Mouse (Mus musculus) liver, embryonic 15.5 days (tissue): ENCODE data around the gene Dnm2. TPM values are rescaled to one million over a fixed set of nuclear protein-coding genes. Genes with fewer than 3 reads are reported as not detected.

ENCODE experiments used
- ATAC-seq: fragments of 200-750 bp; cut with Nextera tagmentation; 2 replicates; pipeline ENCODE4 v1.8.0; 2017; ENCODE audit warnings: moderate number of reproducible peaks, mild to moderate bottlenecking, moderate library complexity; ENCODE audit not compliant: insufficient read depth
- H3K27ac ChIP-seq: fragments of 300-500 bp; sonication (generic); replicated peaks from 2 replicates; pipeline ENCODE4 v1.5.1; 2015; ENCODE audit warnings: mild to moderate bottlenecking, inconsistent platforms
- H3K27me3 ChIP-seq: fragments of 300-500 bp; sonication (generic); 2 replicates; pipeline ENCODE4 v1.6.1; 2015; ENCODE audit warnings: mild to moderate bottlenecking, inconsistent platforms
- H3K36me3 ChIP-seq: fragments of 300-500 bp; sonication (generic); replicated peaks from 2 replicates; pipeline ENCODE4 v1.6.1; 2015; ENCODE audit warnings: moderate library complexity, mild to moderate bottlenecking, inconsistent platforms
- H3K4me1 ChIP-seq: fragments of 300-500 bp; sonication (generic); replicated peaks from 2 replicates; pipeline ENCODE4 v1.6.1; 2015; ENCODE audit warnings: inconsistent platforms
- H3K4me2 ChIP-seq: fragments of 300-500 bp; sonication (generic); 2 replicates; pipeline ENCODE4 v1.6.1; 2015; ENCODE audit warnings: moderate library complexity, mild to moderate bottlenecking, inconsistent platforms
- H3K4me3 ChIP-seq: fragments of 300-500 bp; sonication (generic); replicated peaks from 2 replicates; pipeline ENCODE4 v1.5.1; 2015; ENCODE audit warnings: mild to moderate bottlenecking, inconsistent platforms
- H3K9ac ChIP-seq: fragments of 300-500 bp; sonication (generic); 2 replicates; pipeline ENCODE4 v1.6.1; 2015; ENCODE audit warnings: moderate library complexity, mild to moderate bottlenecking, inconsistent platforms
- H3K9me3 ChIP-seq: fragments of 300-500 bp; sonication (generic); replicated peaks from 2 replicates; pipeline ENCODE4 v1.6.1; 2016; ENCODE audit warnings: inconsistent platforms
- WGBS: fragments of 180-500 bp; shearing (Covaris S2); methylation state at CpG from one replicate; pipeline ENCODE4 v1.1.7; 2015; ENCODE audit warnings: mixed read lengths; ENCODE audit not compliant: insufficient replicate concordance; 5-methylcytosine and 5-hydroxymethylcytosine counted together
- polyA plus RNA-seq: library from polyadenylated mRNA; unstranded; fragments of >200 nt; fragmentation: Nextera tagmentation; extraction: Ambion mirVana; gene quantifications from 2 replicates; pipeline ENCODE4 v1.2.1, GENCODE M21; 2015

The Dnm2 gene
- polyA plus RNA-seq, 1 experiment from 2014 or later, result 52.9 TPM

DNA sequence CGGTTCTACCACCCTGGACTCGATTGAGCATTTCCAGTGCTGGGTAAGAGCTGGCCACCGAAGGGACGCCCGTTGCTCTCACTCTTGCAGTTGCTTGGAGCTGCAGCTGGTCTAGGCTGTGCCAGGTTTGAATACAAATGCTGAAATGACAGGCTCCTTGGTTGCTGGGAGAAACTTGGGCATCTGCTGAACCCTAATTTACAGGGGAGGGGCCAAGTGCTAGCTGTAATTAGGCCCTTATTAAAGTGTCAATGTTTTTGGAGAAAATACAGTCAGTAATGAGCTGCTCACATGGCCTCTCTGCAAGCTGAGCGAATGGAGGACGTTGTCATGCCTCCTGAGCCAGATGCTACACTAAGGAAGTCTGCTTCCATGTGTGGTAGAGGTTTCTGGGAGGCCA, 6.0 kb downstream of the Dnm2 start:
- Histone ChIP-seq H3K4me2 (no peak overlapping the region), H3K4me1 (peaks cover 69% of the 10 kb centered on the region), H3K27ac (no peak overlapping the region), H3K9me3 (no peaks in the 10 kb centered on the region), H3K27me3 (no peaks in the 10 kb centered on the region), H3K36me3 (peaks cover 19% of the 10 kb centered on the region; the same call in 1 of the 2 replicates), H3K4me3 (no peak overlapping the region), H3K9ac (no peak overlapping the region)
- WGBS, result 70% methylated on average over 7 of the region's 7 CpGs
- no peak for ATAC-seq

DNA sequence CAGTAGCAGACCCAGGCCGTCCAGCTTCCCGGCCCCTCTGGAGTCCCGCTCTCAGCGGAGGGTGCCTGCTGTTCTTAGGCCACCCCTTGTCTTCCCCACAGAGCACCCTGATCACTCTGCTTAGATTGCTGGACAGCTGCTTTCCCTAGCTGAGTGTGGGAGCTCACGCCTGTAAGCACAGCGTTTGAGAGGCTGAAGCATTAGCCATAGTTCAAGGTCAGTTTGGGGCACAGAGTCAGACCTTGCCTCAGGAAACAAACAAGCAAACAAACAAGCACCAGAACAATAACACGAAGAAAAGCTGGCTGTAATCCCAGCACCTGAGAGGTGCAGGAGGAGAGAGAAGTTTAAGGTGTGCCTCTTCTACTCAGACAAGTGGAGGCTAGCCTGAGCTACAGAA, 7.4 kb downstream of the Dnm2 start:
- H3K36me3 ChIP-seq, result peaks cover 19% of the 10 kb centered on the region; the same call in 1 of the 2 replicates
- ATAC-seq, result no peak
- no peak overlapping the region for H3K4me3 ChIP-seq
- H3K27me3 ChIP-seq, result no peaks in the 10 kb centered on the region
- WGBS, result 82% methylated on average over 7 of the region's 7 CpGs
- H3K9me3 ChIP-seq, result no peaks in the 10 kb centered on the region
- H3K9ac ChIP-seq, result no peak overlapping the region
- no peak overlapping the region for H3K4me2 ChIP-seq
- H3K27ac ChIP-seq, result no peak overlapping the region
- peaks cover 69% of the 10 kb centered on the region for H3K4me1 ChIP-seq

DNA sequence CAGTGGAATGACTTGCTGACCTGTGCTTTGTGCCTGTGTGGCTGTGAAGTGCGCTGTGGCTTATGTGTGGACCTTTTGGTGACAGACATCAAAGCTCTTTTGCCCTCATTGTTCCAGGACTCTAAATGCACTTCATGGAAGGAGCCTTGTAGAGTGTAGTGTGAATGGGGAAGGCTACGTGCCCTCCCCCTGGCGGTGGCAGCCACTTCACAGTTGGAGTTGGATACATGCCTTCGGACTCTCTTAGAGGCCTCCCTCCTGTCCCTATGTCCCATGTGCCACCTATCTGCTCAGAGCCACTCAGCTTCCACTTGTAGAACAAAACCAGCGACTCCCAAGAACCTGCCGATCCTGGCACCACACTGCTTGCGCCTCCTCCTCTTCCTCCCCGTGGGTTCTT, 9.1 kb downstream of the Dnm2 start:
- Histone ChIP-seq H3K27ac (no peak overlapping the region), H3K4me3 (no peak overlapping the region), H3K27me3 (no peaks in the 10 kb centered on the region), H3K9me3 (no peaks in the 10 kb centered on the region), H3K36me3 (peaks cover 15% of the 10 kb centered on the region; the same call in 1 of the 2 replicates), H3K4me2 (no peak overlapping the region), H3K4me1 (peaks cover 69% of the 10 kb centered on the region), H3K9ac (no peak overlapping the region)
- ATAC-seq, result no peak
- WGBS, result 81% methylated on average over 8 of the region's 8 CpGs

DNA sequence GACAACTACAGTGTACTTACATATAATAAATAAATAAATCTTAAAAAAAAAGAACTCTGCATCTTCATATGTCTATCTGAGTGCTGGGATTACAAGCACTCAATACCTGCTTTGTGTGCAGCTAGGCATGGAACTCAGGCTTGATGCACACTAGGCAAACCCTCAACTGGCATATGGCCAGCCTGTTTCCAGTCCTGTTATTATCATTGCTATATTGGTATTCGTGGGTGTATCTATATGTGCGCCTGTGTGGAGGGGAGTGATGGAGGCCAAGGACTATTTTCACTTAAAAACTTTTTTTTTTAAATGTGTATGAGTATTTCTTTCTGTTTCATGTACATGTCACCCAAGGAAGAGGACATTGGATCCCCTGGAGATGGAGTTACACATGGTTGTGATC, 9.7 kb downstream of the Dnm2 start:
- ATAC-seq, result no peak
- whole genome bisulfite sequencing, result 77% methylated on average over 2 of the region's 2 CpGs
- H3K27me3 ChIP-seq, result no peaks in the 10 kb centered on the region
- no peak overlapping the region for H3K4me2 ChIP-seq
- H3K4me3 ChIP-seq, result no peak overlapping the region
- H3K9ac ChIP-seq, result no peak overlapping the region
- peaks cover 69% of the 10 kb centered on the region for H3K4me1 ChIP-seq
- no peaks in the 10 kb centered on the region for H3K9me3 ChIP-seq
- no peak overlapping the region for H3K27ac ChIP-seq
- peaks cover 15% of the 10 kb centered on the region; the same call in 1 of the 2 replicates for H3K36me3 ChIP-seq

DNA sequence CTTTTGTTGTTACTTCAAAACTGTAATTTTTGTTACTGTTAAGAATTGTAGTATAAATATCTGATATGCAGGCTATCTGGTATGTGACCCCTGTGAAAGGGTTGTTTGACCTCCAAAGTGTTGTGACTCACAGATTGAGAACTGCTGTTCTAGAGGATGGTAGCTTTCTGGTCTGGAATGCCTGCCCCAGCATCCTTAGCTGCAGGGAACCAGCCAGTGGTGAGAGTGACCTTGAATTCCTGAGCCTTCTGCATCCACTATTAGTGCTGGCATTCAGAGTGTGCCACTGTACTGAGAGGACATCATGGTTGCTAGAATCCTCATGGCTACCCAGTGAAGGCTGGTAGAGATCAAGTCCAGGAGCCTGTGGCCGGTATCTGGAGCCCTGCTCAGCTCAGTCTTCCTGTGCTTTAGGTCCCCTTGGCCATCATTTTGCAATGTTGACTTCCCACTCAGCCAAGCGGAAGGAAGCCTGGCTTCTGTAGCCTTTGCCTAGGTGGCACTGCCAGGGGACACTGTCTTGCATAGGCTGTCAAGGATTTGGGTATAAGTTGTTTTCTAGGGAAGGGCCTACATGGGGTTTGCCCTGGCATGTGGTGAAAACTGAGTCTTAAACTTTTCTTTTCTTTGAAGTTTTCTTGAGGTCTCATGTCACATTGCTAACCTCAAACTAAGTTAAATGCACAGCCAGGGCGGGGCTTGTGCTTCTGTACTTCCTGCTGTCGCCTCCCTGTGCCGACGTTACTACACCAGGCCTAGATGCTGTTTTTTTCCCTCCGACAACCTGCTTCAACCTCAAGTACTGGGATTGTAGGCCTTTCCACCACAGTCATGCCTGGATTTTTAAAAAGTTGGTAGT, 11.3 kb downstream of the Dnm2 start:
- no peak overlapping the region for H3K9ac ChIP-seq
- H3K4me3 ChIP-seq, result no peak overlapping the region
- H3K27ac ChIP-seq, result peak overlapping the region; percentile 34; the same call in 1 of the 2 replicates
- H3K36me3 ChIP-seq, result peaks cover 15% of the 10 kb centered on the region; the same call in 1 of the 2 replicates
- 41% methylated on average over 7 of the region's 7 CpGs for WGBS
- H3K9me3 ChIP-seq, result no peaks in the 10 kb centered on the region
- H3K27me3 ChIP-seq, result no peaks in the 10 kb centered on the region
- H3K4me1 ChIP-seq, result peaks cover 67% of the 10 kb centered on the region
- peak overlapping the region; percentile 18; the same call in 1 of the 2 replicates for H3K4me2 ChIP-seq
- ATAC-seq, result no peak

DNA sequence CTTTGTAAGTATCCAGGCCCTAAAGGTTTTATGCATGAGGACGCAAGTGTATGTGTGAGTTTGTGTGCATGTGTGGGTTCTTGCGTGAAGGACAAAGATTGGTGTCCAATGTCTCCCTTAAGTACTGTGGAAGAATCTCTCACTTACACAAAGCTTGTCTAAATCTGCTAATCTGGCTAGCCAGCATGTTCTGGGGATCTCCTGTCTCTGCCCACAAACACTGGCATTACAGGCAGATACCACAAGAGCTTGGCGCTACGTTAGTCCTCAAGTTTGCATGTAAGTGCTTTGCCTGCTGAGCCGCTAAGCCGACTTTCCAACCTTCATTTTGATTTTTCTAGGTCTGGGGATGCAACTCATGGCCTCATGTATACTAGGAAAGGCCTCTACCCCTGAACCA, 12.9 kb downstream of the Dnm2 start:
- Histone ChIP-seq H3K27ac (no peak overlapping the region), H3K27me3 (no peaks in the 10 kb centered on the region), H3K4me2 (no peak overlapping the region), H3K4me3 (no peak overlapping the region), H3K4me1 (peaks cover 68% of the 10 kb centered on the region), H3K9me3 (no peaks in the 10 kb centered on the region), H3K9ac (no peak overlapping the region), H3K36me3 (peaks cover 5% of the 10 kb centered on the region; the same call in 1 of the 2 replicates)
- ATAC-seq, result no peak
- 73% methylated on average over 6 of the region's 6 CpGs for WGBS

DNA sequence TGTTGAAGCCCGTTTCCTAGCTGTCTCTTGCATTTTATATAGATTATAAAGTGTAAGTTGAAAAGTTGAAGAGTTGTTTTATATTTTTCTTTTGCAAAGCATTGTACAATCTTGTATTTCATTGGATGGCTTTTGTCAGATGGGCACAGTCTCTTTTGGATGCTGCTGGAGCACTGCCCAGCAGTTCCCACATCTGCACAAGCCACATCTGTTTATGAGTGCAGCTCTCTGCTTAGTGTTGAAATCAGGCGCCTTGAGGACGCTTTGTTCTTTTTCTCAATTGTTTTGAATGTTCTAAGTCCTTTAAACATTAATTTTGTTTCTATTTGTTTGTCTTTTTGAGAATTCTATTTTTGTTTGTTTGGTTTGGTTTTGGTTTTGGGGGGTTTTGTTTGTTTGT, 13.5 kb downstream of the Dnm2 start:
- Histone ChIP-seq H3K4me1 (peaks cover 67% of the 10 kb centered on the region), H3K4me2 (no peak overlapping the region), H3K36me3 (peaks cover 2% of the 10 kb centered on the region; the same call in 1 of the 2 replicates), H3K9me3 (no peaks in the 10 kb centered on the region), H3K27me3 (no peaks in the 10 kb centered on the region), H3K4me3 (no peak overlapping the region), H3K9ac (no peak overlapping the region), H3K27ac (no peak overlapping the region)
- no peak for ATAC-seq
- WGBS, result 55% methylated on average over 3 of the region's 3 CpGs

DNA sequence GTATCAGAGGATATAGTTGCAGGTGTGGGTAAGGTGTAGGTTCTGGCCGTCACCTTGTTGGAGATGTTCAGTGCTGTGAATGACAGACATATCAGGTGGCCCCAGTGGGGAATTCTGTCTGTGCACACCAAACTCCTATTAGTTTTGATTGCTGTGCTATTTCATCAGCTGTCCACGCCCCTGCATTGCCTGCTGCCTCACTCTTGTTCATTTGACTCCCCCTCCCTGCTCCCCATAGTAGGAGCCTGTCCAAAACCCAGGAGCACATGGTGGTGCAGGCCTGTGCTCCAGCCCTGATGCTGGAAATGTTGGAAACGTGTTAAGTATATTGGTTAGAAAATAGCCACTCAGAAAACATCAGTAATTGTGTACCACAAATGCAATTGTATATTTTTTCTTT, 14.7 kb downstream of the Dnm2 start:
- 0 out of 2 replicates have a peak, but pooled peaks have one; percentile 20 for ATAC-seq
- no peak overlapping the region for H3K9ac ChIP-seq
- whole genome bisulfite sequencing, result 73% methylated on average over 3 of the region's 3 CpGs

DNA sequence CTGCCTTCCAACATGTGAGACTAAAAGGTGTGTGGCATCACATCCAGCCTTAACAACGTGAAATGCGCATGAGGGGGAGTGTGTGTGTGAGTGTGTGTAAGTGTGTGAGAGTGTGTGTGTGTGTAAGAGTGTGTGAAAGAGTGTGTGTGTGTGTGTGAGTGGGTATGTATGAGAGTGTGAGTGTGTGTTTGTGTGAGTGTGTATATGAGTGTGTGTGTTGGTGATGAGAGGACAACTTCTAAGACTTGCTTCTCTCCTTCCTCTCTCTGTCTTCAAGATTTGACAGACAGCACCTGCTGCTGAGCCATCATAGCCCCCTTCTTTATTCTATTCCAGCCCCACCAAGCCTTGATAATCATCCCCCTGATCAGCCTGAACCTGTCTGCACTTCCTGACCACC, 15.2 kb downstream of the Dnm2 start:
- Histone ChIP-seq H3K9me3 (no peaks in the 10 kb centered on the region), H3K4me3 (no peak overlapping the region), H3K27me3 (no peaks in the 10 kb centered on the region), H3K4me1 (peaks cover 65% of the 10 kb centered on the region), H3K4me2 (no peak overlapping the region), H3K9ac (no peak overlapping the region), H3K36me3 (peaks cover 2% of the 10 kb centered on the region; the same call in 1 of the 2 replicates), H3K27ac (no peak overlapping the region)
- 88% methylated on average over 2 of the region's 2 CpGs for WGBS
- ATAC-seq, result no peak

More for the DNA sequence above, 14.7 kb downstream of the Dnm2 start:
- Histone ChIP-seq H3K4me2 (no peak overlapping the region), H3K36me3 (no peaks in the 10 kb centered on the region; the same call in 1 of the 2 replicates), H3K4me1 (peaks cover 60% of the 10 kb centered on the region), H3K4me3 (no peak overlapping the region), H3K9me3 (no peaks in the 10 kb centered on the region), H3K27ac (no peak overlapping the region), H3K27me3 (no peaks in the 10 kb centered on the region)

DNA sequence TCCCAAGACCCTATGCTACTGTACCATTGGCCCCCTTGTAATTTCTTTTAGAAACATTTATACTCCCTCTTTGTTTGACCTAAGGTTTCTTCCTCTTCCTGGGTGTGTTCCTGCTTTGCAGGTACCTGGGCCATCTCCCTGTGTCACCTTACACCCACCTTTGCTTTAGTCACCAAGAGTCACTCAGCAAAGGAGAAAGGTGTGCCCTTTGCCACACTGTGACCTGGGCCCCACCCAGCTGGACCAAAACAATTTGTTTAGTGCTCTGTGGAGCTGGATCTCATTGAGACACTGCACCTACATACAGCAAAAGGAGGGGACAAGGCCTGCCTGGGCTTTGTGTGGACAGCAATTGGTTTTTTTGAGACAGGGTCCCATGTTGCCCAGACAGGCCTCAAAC, 15.7 kb downstream of the Dnm2 start:
- Histone ChIP-seq H3K27ac (no peak overlapping the region), H3K4me1 (peaks cover 62% of the 10 kb centered on the region), H3K36me3 (peaks cover 6% of the 10 kb centered on the region), H3K27me3 (no peaks in the 10 kb centered on the region), H3K4me3 (no peak overlapping the region), H3K4me2 (no peak overlapping the region), H3K9me3 (no peaks in the 10 kb centered on the region), H3K9ac (no peak overlapping the region)
- ATAC-seq, result no peak

DNA sequence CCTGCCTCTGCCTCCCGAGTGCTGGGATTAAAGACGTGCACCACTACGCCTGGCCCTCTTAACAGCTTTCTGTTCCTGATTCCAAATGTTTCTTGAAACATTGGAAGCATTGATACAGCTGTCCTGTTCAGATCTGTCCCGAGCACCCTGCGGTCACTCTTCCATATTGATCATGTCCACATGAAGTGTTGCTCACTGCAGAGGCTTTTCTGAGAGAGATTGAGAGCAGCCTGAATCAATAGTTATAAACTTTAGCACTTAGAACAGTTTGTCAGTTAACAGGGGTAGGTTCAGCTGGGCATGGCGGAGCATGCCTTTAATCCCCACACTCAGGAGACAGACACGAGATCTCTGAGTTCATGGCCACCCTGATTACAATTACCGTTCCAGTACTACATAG, 19.1 kb downstream of the Dnm2 start:
- no peak for ATAC-seq
- 79% methylated on average over 8 of the region's 8 CpGs for WGBS

More for the DNA sequence above, 19.1 kb downstream of the Dnm2 start:
- no peak overlapping the region for H3K4me3 ChIP-seq
- no peak overlapping the region for H3K27ac ChIP-seq
- no peaks in the 10 kb centered on the region for H3K9me3 ChIP-seq
- no peak overlapping the region for H3K4me2 ChIP-seq
- peaks cover 15% of the 10 kb centered on the region for H3K36me3 ChIP-seq
- no peak overlapping the region for H3K9ac ChIP-seq
- no peaks in the 10 kb centered on the region for H3K27me3 ChIP-seq
- peaks cover 45% of the 10 kb centered on the region for H3K4me1 ChIP-seq
